Mouse (Mus musculus) 416B (cell line): ENCODE results near the gene Tmem229a.

ENCODE experiments used
- DNase-seq: peaks from one replicate; pipeline ENCODE4 v3.0.0; 2011; ENCODE audit warnings: low read depth

Tmem229a gene

GRCm38 (mm10) chr6:24955946-24956585, at the start of gene Tmem229a:
TSS of gene Tmem229a (minus strand) at chr6:24956297.
- no peak for DNase-seq

GRCm38 (mm10) chr6:24993754-24994153, 37.7 kb upstream of the Tmem229a start:
- DNase-seq: no peak

- no peak for DNase-seq
These were observed 33.7 kb upstream of the Tmem229a start for GRCm38 (mm10) chr6:24989836-24990235.

GRCm38 (mm10) chr6:24976176-24976575, 20.1 kb upstream of the Tmem229a start:
- no peak for DNase-seq

- DNase-seq: no peak
These were observed 12.6 kb upstream of the Tmem229a start for GRCm38 (mm10) chr6:24968471-24969223.

- no peak for DNase-seq
These were observed 11.6 kb upstream of the Tmem229a start for GRCm38 (mm10) chr6:24967726-24968125.

GRCm38 (mm10) chr6:24966010-24966682, 10.0 kb upstream of the Tmem229a start:
- no peak for DNase-seq

GRCm38 (mm10) chr6:24963754-24964153, 7.7 kb upstream of the Tmem229a start:
- no peak for DNase-seq

- DNase-seq: no peak
These were observed 483 bp upstream of the Tmem229a start for GRCm38 (mm10) chr6:24956586-24956973.

GRCm38 (mm10) chr6:24955131-24955945, 759 bp downstream of the Tmem229a start:
- DNase-seq: no peak

- no peak for DNase-seq
These were observed 2.0 kb downstream of the Tmem229a start for GRCm38 (mm10) chr6:24954126-24954525.

GRCm38 (mm10) chr6:24952341-24952740, 3.8 kb downstream of the Tmem229a start:
- no peak for DNase-seq

- DNase-seq: no peak
These were observed 5.4 kb downstream of the Tmem229a start for GRCm38 (mm10) chr6:24950669-24951068.

- DNase-seq: no peak
These were observed 30.9 kb downstream of the Tmem229a start for GRCm38 (mm10) chr6:24925076-24925785.

GRCm38 (mm10) chr6:24913591-24913990, 42.5 kb downstream of the Tmem229a start:
- no peak for DNase-seq

- no peak for DNase-seq
These were observed 45.4 kb downstream of the Tmem229a start for GRCm38 (mm10) chr6:24910728-24911105.

- DNase-seq: no peak
These were observed 45.9 kb downstream of the Tmem229a start for GRCm38 (mm10) chr6:24910016-24910727.

- DNase-seq: no peak
These were observed 48.3 kb downstream of the Tmem229a start for GRCm38 (mm10) chr6:24907824-24908223.

GRCm38 (mm10) chr6:24905101-24905500, 51.0 kb downstream of the Tmem229a start:
- no peak for DNase-seq
